Mouse (Mus musculus) C2C12 (cell line): Measurements from ENCODE around the gene Mfsd6. TPM values are rescaled to one million over a fixed set of nuclear protein-coding genes. Genes with fewer than 3 reads are reported as not detected.
"Not testable (repeated sequence)": the region's sequence is repeated elsewhere in the genome, so short reads cannot be mapped to it uniquely, and the experiment has no call there.

Source experiments
- H3K27me3 ChIP-seq: one replicate; pipeline ENCODE4 v1.6.1; 2011; ENCODE audit not compliant: control insufficient read depth, insufficient read depth, insufficient read length
- H3K36me3 ChIP-seq: one replicate; pipeline ENCODE4 v1.6.1; 2011; ENCODE audit not compliant: control insufficient read depth, insufficient read depth
- H3K4me3 ChIP-seq: one replicate; pipeline ENCODE4 v1.5.1; 2011; ENCODE audit warnings: mild to moderate bottlenecking, control low read depth; ENCODE audit not compliant: poor library complexity, insufficient read depth, severe bottlenecking
- H3K79me2 ChIP-seq: one replicate; pipeline ENCODE4 v1.6.1; 2011; ENCODE audit not compliant: control insufficient read depth, insufficient read depth
- H3K79me3 ChIP-seq: one replicate; pipeline ENCODE4 v1.6.1; 2011; ENCODE audit warnings: low read depth, control low read depth
- H3ac ChIP-seq: one replicate; pipeline ENCODE3; 2011; ENCODE audit warnings: low read depth; ENCODE audit not compliant: control insufficient read depth, insufficient read length
- CEBPB ChIP-seq: IDR thresholded peaks from one replicate; pipeline ENCODE4 v1.6.1; 2011; ENCODE audit warnings: low read depth, mild to moderate bottlenecking, control low read depth, moderate library complexity
- CTCF ChIP-seq: IDR thresholded peaks from one replicate; pipeline ENCODE4 v1.5.1; 2011; ENCODE audit not compliant: control insufficient read depth, insufficient read depth, insufficient read length
- FOSL1 ChIP-seq: IDR thresholded peaks from one replicate; pipeline ENCODE4 v1.8.0; 2011; ENCODE audit warnings: mild to moderate bottlenecking, low read length; ENCODE audit not compliant: poor library complexity, insufficient read depth, severe bottlenecking
- MAX ChIP-seq: IDR thresholded peaks from one replicate; pipeline ENCODE4 v1.6.1; 2011; ENCODE audit warnings: mild to moderate bottlenecking, control low read depth
- MYOD1 ChIP-seq: IDR thresholded peaks from one replicate; pipeline ENCODE4 v1.6.1; 2011; ENCODE audit warnings: low read depth; ENCODE audit not compliant: control insufficient read depth, insufficient read length
- MYOG ChIP-seq: IDR thresholded peaks from one replicate; pipeline ENCODE4 v1.6.1; 2011; ENCODE audit not compliant: control insufficient read depth, insufficient read length; ENCODE audit errors: extremely low read depth
- USF1 ChIP-seq: IDR thresholded peaks from one replicate; pipeline ENCODE4 v1.6.1; 2011; ENCODE audit warnings: low read depth, mild to moderate bottlenecking, control low read depth, moderate library complexity
- polyA plus RNA-seq: library from polyadenylated mRNA; unstranded; fragments of >200 nt; fragmentation: generic; extraction: Trizol; gene quantifications from one replicate; pipeline ENCODE4 v1.2.1, GENCODE M21; 2012; ENCODE audit warnings: missing spikeins

Mfsd6 gene
- polyA plus RNA-seq, 1 experiment, result 0.30 TPM

DNA sequence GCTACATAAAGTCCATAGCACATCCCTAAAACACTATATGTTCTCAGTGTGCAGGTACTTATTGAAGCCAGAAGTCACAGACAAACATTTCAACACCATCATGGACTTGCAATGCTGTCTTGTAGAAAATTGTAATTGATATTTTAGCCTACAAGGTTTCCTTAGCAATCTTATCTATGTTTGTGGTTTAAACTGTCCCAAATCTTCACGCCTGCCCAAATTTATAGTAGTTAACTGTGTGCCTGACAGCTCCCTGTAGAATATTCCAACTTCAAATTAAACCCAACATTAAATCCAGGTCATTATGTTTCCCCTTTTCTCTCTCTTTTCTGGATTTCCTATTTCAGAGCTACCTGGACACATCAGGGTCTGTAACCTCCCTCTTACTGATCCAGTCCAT is 25.3 kb downstream of the Mfsd6 start:
- TF ChIP-seq FOSL1 (no peak), USF1 (no peak), MYOG (no peak), CTCF (no peak), CEBPB (no peak), MYOD1 (no peak), MAX (no peak)
- no peaks in the 10 kb centered on the region for H3K79me2 ChIP-seq
- H3K36me3 ChIP-seq, result no peaks in the 10 kb centered on the region
- H3K27me3 ChIP-seq, result no peaks in the 10 kb centered on the region
- H3K4me3 ChIP-seq, result no peak overlapping the region
- no peak overlapping the region for H3ac ChIP-seq
- H3K79me3 ChIP-seq, result no peaks in the 10 kb centered on the region

GRCm38 (mm10) chr1:52694456-52694855 is 32.8 kb downstream of the Mfsd6 start:
- H3K79me3 ChIP-seq, H3K36me3 ChIP-seq, H3K4me3 ChIP-seq, H3K79me2 ChIP-seq, H3ac ChIP-seq, H3K27me3 ChIP-seq: not testable (repeated sequence)

DNA sequence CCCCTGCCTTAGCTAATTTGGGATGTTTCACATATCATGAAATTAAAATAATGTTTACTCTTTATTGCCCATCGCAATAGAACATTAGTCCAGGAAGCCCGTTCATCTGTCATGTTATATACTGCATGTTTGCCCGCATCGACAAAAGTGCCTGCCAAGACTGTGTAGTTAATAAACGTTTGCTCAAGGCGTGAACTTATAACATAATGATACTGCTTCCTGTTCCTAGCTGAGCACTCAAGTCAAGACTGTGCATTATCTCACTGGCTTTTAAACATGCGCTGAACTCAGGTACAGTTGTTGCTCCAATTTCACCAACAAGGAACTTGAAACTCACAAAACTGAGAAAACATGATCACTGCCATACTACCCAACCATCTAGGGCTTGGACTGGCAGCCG is 39.6 kb downstream of the Mfsd6 start:
- Histone ChIP-seq H3ac (no peak overlapping the region), H3K79me3 (no peaks in the 10 kb centered on the region), H3K79me2 (no peaks in the 10 kb centered on the region), H3K36me3 (no peaks in the 10 kb centered on the region), H3K27me3 (peaks cover 3% of the 10 kb centered on the region), H3K4me3 (no peak overlapping the region)
- TF ChIP-seq CEBPB (no peak), MAX (no peak), MYOD1 (no peak)

GRCm38 (mm10) chr1:52683550-52683949 is 43.7 kb downstream of the Mfsd6 start:
- Histone ChIP-seq H3K79me3 (no peaks in the 10 kb centered on the region), H3ac (no peak overlapping the region), H3K79me2 (no peaks in the 10 kb centered on the region), H3K27me3 (peaks cover 3% of the 10 kb centered on the region), H3K36me3 (no peaks in the 10 kb centered on the region), H3K4me3 (no peak overlapping the region)
- TF ChIP-seq MYOG (no peak), FOSL1 (no peak), USF1 (no peak), CEBPB (no peak), CTCF (no peak), MAX (no peak), MYOD1 (no peak)

GRCm38 (mm10) chr1:52676621-52677020 is 50.6 kb downstream of the Mfsd6 start:
- TF ChIP-seq CTCF (no peak), MAX (no peak), CEBPB (no peak), MYOG (no peak), MYOD1 (no peak), FOSL1 (no peak), USF1 (no peak)
- H3K27me3 ChIP-seq, result no peaks in the 10 kb centered on the region
- H3K79me2 ChIP-seq, result no peaks in the 10 kb centered on the region
- H3K79me3 ChIP-seq, result no peaks in the 10 kb centered on the region
- H3ac ChIP-seq, result no peak overlapping the region
- H3K4me3 ChIP-seq, result no peak overlapping the region
- no peaks in the 10 kb centered on the region for H3K36me3 ChIP-seq

DNA sequence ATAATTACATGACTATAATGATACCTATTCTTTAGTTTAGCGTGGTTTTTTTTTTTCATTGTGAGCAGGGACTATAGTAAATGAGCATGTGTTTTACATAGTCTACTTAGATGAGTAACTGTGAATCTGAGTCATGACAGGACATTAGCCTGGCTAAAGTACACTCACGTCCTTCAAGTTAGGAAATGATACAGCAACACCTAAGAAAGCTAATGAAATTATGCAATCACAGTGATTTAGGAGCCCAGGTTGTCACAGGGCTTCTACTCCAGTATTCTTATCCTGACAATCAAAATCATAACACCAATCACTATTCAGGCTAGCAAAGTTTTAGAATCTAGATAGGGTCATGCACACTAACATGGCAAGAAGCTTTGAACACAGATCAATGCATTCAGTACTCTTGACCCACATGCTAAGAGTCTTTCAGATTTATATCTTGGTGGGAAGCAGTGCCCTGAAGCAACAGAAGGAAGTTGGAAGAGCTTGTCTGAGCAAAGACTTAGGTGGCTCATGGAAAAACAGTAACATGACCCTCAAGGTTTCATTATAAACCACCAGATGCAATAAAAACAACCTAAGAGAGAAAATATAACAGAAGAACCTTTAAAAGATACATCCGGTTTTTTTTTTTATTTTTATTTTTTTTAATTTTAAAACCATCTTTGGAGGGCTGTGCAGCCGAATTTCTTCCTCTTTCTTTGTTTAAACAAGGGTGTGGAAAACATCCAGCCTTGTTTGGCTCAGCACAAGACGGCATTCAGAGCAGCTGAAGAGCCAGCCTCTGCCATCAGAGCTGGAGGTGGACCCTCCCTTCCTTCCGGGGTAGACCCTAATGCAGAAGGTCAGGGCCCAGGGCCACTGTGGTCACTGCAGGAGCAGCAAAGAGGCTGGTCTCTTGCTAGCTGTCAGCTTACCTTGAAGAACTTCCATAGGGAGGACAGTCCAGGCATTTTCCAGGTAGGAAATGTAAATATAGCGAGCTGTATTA is 51.4 kb downstream of the Mfsd6 start:
- H3K4me3 ChIP-seq, result no peak overlapping the region
- no peaks in the 10 kb centered on the region for H3K79me3 ChIP-seq
- no peaks in the 10 kb centered on the region for H3K27me3 ChIP-seq
- H3K36me3 ChIP-seq, result no peaks in the 10 kb centered on the region
- TF ChIP-seq MYOG (no peak), CTCF (no peak), MAX (no peak), MYOD1 (no peak), USF1 (no peak), FOSL1 (no peak), CEBPB (peak; percentile 17)
- H3ac ChIP-seq, result no peak overlapping the region
- H3K79me2 ChIP-seq, result no peaks in the 10 kb centered on the region
